Mouse (Mus musculus) neural tube, embryonic 13.5 days (tissue): Measurements from ENCODE around the gene Clrn2. TPM values are rescaled to one million over a fixed set of nuclear protein-coding genes. Genes with fewer than 3 reads are reported as not detected.

ENCODE experiments used
- ATAC-seq: fragments of 200-750 bp; cut with Nextera tagmentation; 2 replicates; pipeline ENCODE4 v1.8.0; 2017; ENCODE audit warnings: low read depth, mild to moderate bottlenecking, moderate TSS enrichment, moderate library complexity
- H3K27ac ChIP-seq: fragments of 300-500 bp; sonication (generic); replicated peaks from 2 replicates; pipeline ENCODE4 v1.5.1; 2015; ENCODE audit warnings: moderate library complexity, mild to moderate bottlenecking, inconsistent platforms
- H3K27me3 ChIP-seq: fragments of 300-500 bp; sonication (generic); 2 replicates; pipeline ENCODE4 v1.6.1; 2015; ENCODE audit warnings: mild to moderate bottlenecking, inconsistent platforms
- H3K36me3 ChIP-seq: fragments of 300-500 bp; sonication (generic); 2 replicates; pipeline ENCODE4 v1.6.1; 2015; ENCODE audit warnings: mild to moderate bottlenecking, inconsistent platforms
- H3K4me1 ChIP-seq: fragments of 300-500 bp; sonication (generic); replicated peaks from 2 replicates; pipeline ENCODE4 v1.6.1; 2015; ENCODE audit warnings: inconsistent platforms
- H3K4me2 ChIP-seq: fragments of 300-500 bp; sonication (generic); 2 replicates; pipeline ENCODE4 v1.6.1; 2015; ENCODE audit warnings: inconsistent platforms, mild to moderate bottlenecking, moderate library complexity
- H3K4me3 ChIP-seq: fragments of 300-500 bp; sonication (generic); 2 replicates; pipeline ENCODE4 v1.5.1; 2015; ENCODE audit warnings: mild to moderate bottlenecking, inconsistent platforms
- H3K9ac ChIP-seq: fragments of 300-500 bp; sonication (generic); 2 replicates; pipeline ENCODE4 v1.6.1; 2015; ENCODE audit warnings: moderate library complexity, mild to moderate bottlenecking, inconsistent platforms
- H3K9me3 ChIP-seq: fragments of 300-500 bp; sonication (generic); 2 replicates; pipeline ENCODE4 v1.6.1; 2016; ENCODE audit warnings: inconsistent platforms
- WGBS: fragments of 180-500 bp; shearing (Covaris S2); methylation state at CpG from one replicate; pipeline ENCODE4 v1.1.7; 2015; 5-methylcytosine and 5-hydroxymethylcytosine counted together
- polyA plus RNA-seq: library from polyadenylated mRNA; unstranded; fragments of >200 nt; fragmentation: Nextera tagmentation; extraction: Ambion mirVana; gene quantifications from 2 replicates; pipeline ENCODE4 v1.2.1, GENCODE M21; 2015

The Clrn2 gene
- polyA plus RNA-seq, 1 experiment from 2014 or later: 0.63 TPM

DNA sequence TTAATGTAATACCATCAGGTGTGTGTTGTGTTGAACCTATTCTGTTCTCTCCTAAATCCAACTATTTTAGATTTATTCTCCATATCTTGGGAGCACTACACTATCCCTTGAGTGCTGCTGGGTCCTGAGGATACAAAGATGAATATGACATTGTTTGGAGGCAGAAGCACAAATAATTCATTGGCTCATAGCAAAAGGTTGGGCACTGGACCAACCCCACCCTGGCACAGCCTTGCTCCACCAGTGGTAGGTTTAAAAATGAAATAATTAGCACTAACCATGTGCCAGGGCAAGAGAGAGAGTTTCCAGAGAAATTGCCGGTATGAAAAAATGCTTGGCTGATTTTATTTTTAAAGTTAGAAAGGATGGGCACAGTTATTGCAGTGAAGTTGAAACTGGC is 20.0 kb downstream of the Clrn2 start:
- H3K4me1 ChIP-seq: peaks cover 6% of the 10 kb centered on the region
- H3K4me2 ChIP-seq: no peak overlapping the region
- no peak overlapping the region for H3K27ac ChIP-seq
- ATAC-seq: no peak
- H3K36me3 ChIP-seq: no peaks in the 10 kb centered on the region
- no peaks in the 10 kb centered on the region for H3K27me3 ChIP-seq
- H3K4me3 ChIP-seq: no peak overlapping the region
- H3K9me3 ChIP-seq: no peaks in the 10 kb centered on the region
- H3K9ac ChIP-seq: no peak overlapping the region
- WGBS: 92% methylated on average over 1 of the region's 1 CpGs

DNA sequence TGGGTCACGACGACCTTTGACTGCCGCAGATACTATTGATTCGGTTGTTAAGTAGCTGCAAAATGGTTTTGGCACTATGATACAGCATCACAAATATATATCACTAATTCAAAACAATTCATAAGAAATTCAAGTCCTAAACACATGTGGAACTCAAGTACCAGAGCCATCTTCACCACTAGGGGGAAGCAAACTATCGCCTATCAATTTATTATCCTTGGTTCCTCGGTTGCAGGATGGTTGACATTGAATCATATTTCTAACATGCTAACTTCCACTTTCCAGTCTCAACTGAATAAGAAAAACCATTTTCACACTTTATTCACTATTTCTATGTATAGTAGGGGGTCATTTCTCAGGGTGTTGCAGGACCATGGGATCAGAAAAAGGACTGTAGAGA is 20.7 kb downstream of the Clrn2 start:
- Histone ChIP-seq H3K27me3 (no peaks in the 10 kb centered on the region), H3K4me2 (no peak overlapping the region), H3K9ac (no peak overlapping the region), H3K9me3 (no peaks in the 10 kb centered on the region), H3K4me3 (no peak overlapping the region), H3K4me1 (peaks cover 6% of the 10 kb centered on the region), H3K27ac (no peak overlapping the region), H3K36me3 (no peaks in the 10 kb centered on the region)
- ATAC-seq: no peak
- WGBS: 32% methylated on average over 6 of the region's 6 CpGs

DNA sequence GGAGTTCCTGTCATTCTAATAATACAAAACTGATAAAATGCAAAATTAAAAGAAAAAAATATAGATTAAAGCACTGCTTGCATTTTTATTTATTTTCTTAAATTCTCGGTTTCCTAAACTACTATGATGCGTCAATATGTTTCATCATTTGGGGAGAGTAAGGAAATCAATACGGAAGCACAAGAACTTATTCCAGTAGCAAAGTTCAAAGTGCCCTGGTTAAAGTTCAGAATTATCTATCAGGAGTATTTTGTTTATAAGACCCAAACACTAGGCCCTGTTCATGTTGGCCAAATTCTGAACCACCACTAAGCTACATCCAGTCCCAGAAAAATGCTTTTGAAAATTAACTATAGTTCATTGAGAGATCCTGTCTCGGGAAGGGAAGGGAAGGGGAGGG is 21.2 kb downstream of the Clrn2 start:
- Histone ChIP-seq H3K4me2 (no peak overlapping the region), H3K27me3 (no peaks in the 10 kb centered on the region), H3K4me3 (no peak overlapping the region), H3K36me3 (no peaks in the 10 kb centered on the region), H3K27ac (no peak overlapping the region), H3K9ac (no peak overlapping the region), H3K9me3 (no peaks in the 10 kb centered on the region), H3K4me1 (peaks cover 6% of the 10 kb centered on the region)
- ATAC-seq: no peak
- 76% methylated on average over 3 of the region's 4 CpGs for WGBS

DNA sequence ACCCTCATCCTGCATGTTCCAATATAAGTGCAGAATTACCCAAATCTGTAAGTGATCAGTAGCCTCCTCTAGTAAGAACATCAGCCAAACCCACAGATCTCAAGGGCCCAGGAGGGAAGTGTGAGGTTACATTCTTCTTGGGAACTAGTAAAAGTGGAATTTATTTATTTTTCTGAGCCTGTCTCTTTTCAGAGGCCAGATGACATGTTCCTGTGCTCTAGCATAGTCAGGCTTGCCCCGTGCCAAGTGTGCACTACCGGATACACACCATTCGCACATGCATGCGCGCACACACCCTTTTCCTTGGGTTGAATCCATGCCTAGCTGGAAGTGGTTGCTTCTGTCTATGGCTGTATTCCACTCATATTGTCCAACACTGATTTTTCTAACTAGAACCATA is 22.2 kb downstream of the Clrn2 start:
- Histone ChIP-seq H3K4me3 (no peak overlapping the region), H3K27ac (no peak overlapping the region), H3K4me1 (peaks cover 6% of the 10 kb centered on the region), H3K4me2 (no peak overlapping the region), H3K9ac (no peak overlapping the region), H3K9me3 (no peaks in the 10 kb centered on the region), H3K36me3 (no peaks in the 10 kb centered on the region), H3K27me3 (no peaks in the 10 kb centered on the region)
- no peak for ATAC-seq
- WGBS: 84% methylated on average over 5 of the region's 5 CpGs

DNA sequence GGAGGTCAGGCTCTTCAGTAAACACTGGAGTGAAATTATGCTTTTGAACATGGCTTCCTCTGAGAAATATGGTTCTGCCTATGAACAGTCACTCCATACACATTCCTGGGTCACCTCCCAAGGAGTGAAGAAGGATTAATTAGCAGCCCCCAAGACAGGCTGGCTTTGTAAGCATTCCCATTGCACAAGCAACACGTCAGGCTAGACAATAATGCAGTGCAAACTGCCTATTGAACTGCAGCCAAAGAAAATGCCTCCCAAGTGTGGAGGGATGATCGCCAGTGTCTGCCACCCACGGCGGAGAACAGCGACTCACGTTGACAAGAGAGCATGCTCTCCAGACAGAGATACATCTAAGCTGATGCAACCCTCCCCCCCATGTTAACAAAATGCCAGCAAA is 22.7 kb downstream of the Clrn2 start:
- WGBS: 24% methylated on average over 6 of the region's 6 CpGs
- H3K4me2 ChIP-seq: no peak overlapping the region
- peaks cover 6% of the 10 kb centered on the region for H3K4me1 ChIP-seq
- H3K9me3 ChIP-seq: no peaks in the 10 kb centered on the region
- no peaks in the 10 kb centered on the region for H3K36me3 ChIP-seq
- no peaks in the 10 kb centered on the region for H3K27me3 ChIP-seq
- no peak overlapping the region for H3K27ac ChIP-seq
- no peak overlapping the region for H3K4me3 ChIP-seq
- H3K9ac ChIP-seq: no peak overlapping the region
- ATAC-seq: 0 out of 2 replicates have a peak, but pooled peaks have one; percentile 27

DNA sequence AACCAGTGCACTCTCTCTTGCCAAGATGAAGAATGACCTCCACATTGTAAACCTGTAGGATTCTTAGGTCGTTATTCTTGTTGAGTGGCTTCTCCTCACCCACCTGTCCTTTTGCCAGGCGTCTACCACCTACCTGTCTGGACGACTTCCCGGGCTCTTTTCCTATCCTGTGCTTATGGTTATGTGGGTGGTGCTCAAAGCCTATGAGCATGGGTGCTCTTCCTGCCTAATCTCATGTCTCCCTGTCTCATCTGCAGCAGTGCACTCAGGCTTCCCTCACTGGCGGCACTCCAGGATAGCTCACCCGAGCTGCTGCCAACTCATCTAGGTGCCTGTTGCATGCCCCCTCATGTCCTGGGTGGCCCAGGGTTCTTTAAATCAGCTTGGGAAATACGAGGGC is 24.1 kb downstream of the Clrn2 start:
- no peak overlapping the region for H3K4me3 ChIP-seq
- no peaks in the 10 kb centered on the region for H3K36me3 ChIP-seq
- no peaks in the 10 kb centered on the region for H3K27me3 ChIP-seq
- peaks cover 6% of the 10 kb centered on the region for H3K4me1 ChIP-seq
- no peak for ATAC-seq
- no peaks in the 10 kb centered on the region for H3K9me3 ChIP-seq
- 86% methylated on average over 7 of the region's 7 CpGs for WGBS
- H3K9ac ChIP-seq: no peak overlapping the region
- H3K4me2 ChIP-seq: no peak overlapping the region
- H3K27ac ChIP-seq: no peak overlapping the region

DNA sequence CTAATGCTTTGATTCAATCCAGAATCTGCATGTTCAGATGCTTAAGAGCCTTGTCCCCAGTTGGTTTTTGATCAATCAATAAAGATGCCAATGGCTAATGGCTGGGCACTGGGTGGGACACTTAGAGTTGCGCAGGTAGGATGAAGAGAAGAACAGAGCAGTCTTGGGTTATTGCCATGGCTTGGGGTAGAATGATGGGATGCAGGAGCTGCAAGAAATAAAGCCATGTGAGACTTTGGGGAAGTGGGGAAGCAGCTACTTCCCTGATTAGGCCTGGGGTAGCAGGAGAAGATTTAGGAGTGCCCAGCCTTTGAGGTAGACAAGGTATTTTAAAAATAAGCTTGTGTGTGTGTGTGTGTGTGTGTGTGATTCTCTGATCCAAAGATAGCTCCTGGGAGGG is 26.5 kb downstream of the Clrn2 start:
- no peak for ATAC-seq
- WGBS: 94% methylated on average over 1 of the region's 1 CpGs
- Histone ChIP-seq H3K9me3 (no peaks in the 10 kb centered on the region), H3K27ac (no peak overlapping the region), H3K27me3 (no peaks in the 10 kb centered on the region), H3K4me1 (peaks cover 6% of the 10 kb centered on the region), H3K9ac (no peak overlapping the region), H3K4me3 (no peak overlapping the region), H3K4me2 (no peak overlapping the region), H3K36me3 (no peaks in the 10 kb centered on the region)

DNA sequence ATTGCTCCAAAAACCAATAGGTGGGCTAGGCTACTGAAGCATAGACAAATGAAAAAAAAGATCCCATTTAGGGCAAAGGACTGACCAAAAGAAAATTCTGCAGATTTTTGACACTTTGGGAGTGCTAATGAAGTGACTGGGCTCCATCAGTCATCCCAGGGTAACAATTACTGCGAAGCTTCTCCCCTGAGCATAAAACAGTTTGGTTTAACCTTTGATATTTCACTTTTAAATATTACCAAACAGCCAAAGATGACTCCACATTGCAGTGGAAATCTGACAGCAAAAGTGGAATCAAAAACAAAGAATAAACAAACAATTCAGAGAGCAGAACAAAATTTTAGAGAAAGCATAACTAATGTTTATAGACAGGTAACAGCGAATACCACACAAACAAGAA is 27.6 kb downstream of the Clrn2 start:
- Histone ChIP-seq H3K4me2 (no peak overlapping the region), H3K27ac (no peak overlapping the region), H3K4me1 (peaks cover 6% of the 10 kb centered on the region), H3K9ac (no peak overlapping the region), H3K4me3 (no peak overlapping the region), H3K9me3 (no peaks in the 10 kb centered on the region), H3K36me3 (no peaks in the 10 kb centered on the region), H3K27me3 (no peaks in the 10 kb centered on the region)
- 90% methylated on average over 2 of the region's 2 CpGs for WGBS
- no peak for ATAC-seq

DNA sequence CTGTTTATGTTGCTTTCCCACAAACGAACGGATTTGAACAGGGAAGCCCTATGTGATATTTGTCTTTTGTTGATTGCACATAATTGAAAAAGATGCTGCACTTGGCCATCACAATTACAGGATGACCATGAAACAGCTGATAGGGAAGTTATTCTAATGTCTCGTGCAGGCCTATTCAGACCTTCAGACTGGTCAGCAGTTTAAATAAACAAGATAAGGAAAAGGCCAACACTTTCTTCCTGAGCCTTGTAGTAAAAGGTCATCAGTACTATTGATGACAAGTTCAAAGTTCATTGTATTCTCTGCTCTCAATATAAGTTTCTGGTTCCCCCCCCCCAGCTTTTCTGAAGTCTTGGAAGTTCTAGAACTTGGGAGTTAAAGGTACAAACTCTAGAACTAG is 29.1 kb downstream of the Clrn2 start:
- no peaks in the 10 kb centered on the region for H3K4me1 ChIP-seq
- H3K27me3 ChIP-seq: no peaks in the 10 kb centered on the region
- H3K4me2 ChIP-seq: no peak overlapping the region
- ATAC-seq: no peak
- no peak overlapping the region for H3K27ac ChIP-seq
- 85% methylated on average over 3 of the region's 3 CpGs for WGBS
- H3K4me3 ChIP-seq: no peak overlapping the region
- no peaks in the 10 kb centered on the region for H3K9me3 ChIP-seq
- H3K9ac ChIP-seq: no peak overlapping the region
- H3K36me3 ChIP-seq: no peaks in the 10 kb centered on the region

DNA sequence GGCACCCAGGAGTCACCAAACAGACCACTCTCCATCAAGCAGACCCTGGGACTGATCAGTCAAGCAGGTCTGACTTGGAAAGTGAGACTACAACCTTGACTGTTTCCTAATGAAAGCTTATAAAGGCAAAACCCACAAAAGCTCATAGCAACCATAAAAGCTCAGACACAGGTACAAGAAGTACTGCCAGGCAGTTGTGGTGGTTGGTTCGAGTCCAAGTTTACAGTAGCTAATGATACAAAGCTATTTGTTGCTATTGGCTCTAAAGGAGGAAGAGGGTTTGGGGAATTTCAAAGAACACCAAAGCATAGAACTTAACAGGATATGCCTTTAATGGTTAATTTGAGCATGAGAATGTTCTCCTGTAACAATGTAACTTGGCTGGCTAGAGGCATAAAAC is 30.1 kb downstream of the Clrn2 start:
- ATAC-seq: no peak
- Histone ChIP-seq H3K4me2 (no peak overlapping the region), H3K4me3 (no peak overlapping the region), H3K9me3 (no peaks in the 10 kb centered on the region), H3K27me3 (no peaks in the 10 kb centered on the region), H3K4me1 (no peaks in the 10 kb centered on the region), H3K9ac (no peak overlapping the region), H3K27ac (no peak overlapping the region), H3K36me3 (no peaks in the 10 kb centered on the region)
- 87% methylated on average over 1 of the region's 1 CpGs for WGBS

DNA sequence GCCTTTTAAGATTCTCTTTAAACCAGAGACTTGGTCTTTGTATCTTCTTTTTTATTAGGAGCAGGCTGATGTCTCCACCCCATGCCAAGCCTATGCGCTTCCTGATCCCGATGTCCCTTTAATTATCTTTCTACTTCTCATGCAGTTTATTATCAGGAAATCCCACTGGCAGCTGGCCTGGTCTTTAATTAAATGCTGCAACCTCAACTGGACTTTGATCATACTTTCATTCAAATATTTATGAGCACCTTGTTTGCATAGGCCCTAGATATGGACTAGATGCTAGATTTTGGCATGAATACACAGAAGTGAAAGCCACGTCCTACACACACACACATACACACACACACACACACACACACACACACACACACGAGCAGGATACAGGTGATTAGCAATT is 38.2 kb downstream of the Clrn2 start:
- no peak for ATAC-seq
- Histone ChIP-seq H3K27me3 (0 out of 2 replicates have a peak, but pooled peaks cover 6% of the 10 kb centered on the region), H3K9me3 (no peaks in the 10 kb centered on the region), H3K9ac (no peak overlapping the region), H3K36me3 (no peaks in the 10 kb centered on the region; the same call in 1 of the 2 replicates), H3K4me2 (no peak overlapping the region), H3K4me1 (peaks cover 13% of the 10 kb centered on the region), H3K4me3 (no peak overlapping the region), H3K27ac (no peak overlapping the region)
- WGBS: 75% methylated on average over 4 of the region's 4 CpGs

DNA sequence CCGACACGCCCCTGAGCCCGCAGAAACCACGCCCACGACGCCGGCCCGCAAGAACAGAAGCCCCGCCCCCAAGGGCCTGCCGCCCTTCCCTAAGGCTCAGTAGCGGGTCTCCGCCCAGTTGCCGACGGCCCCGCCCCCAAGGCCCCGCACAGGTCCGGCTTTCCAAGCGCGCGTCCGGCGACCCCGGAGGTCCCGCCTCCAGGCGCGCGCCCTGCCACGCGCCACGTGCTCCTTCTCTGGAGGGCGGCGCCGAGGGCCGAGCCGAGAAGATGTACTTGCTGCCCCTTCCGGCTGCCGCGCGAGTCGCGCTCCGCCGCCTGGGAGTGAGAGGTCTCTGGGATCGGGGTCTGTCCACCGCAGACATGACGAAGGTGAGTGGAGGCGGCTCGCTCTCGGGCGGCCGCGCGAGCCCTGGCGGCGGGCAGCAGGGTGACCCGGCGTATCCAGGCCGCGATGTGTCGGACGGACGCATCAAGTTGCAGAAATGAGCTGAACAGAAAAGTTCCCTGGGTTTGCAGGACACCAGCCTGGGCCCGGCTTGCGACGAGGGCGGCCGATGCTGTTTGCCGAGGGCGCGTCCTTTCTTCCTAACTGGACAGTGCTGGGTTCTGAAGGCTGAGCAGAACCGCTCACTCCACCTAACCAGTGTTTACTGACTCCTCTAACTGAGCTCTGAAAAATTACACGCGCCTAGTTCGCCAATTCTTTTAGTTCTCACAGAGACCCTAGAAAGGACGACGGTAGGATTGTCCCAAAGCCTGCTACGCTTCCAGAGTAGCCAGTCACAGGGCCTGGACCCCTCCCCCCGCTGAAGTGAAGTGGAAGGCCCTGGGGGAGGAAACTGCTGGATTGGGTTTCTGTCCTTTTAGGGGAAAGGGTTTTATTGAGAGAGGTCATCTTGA is 39.9 kb downstream of the Clrn2 start, which contains the start of gene Lap3:
Gene Lap3, plus strand, starts transcription at position 184 of the 902 bp plus-strand sequence.
- WGBS: under 1% methylated on average over 78 of the region's 78 CpGs
- Histone ChIP-seq H3K27me3 (0 out of 2 replicates have a peak, but pooled peaks cover 6% of the 10 kb centered on the region), H3K4me1 (peaks cover 13% of the 10 kb centered on the region), H3K9ac (peak within 1 kb of the TSS; percentile 75), H3K27ac (peak within 1 kb of the TSS; percentile 2; the same call in 1 of the 2 replicates), H3K4me3 (peak within 1 kb of the TSS; percentile 71), H3K36me3 (peaks cover 12% of the 10 kb centered on the region), H3K4me2 (peak within 1 kb of the TSS; percentile 74), H3K9me3 (no peaks in the 10 kb centered on the region)
- ATAC-seq: peak; percentile 94
